Mouse (Mus musculus): Measurements from ENCODE around the gene Syce1. TPM values are rescaled to one million over a fixed set of nuclear protein-coding genes. Genes with fewer than 3 reads are reported as not detected.
"Not testable (repeated sequence)": the region's sequence is repeated elsewhere in the genome, so short reads cannot be mapped to it uniquely, and the experiment has no call there.

Gene Syce1
- total RNA-seq, 2 experiments from 2014 or later, result not detected

DNA sequence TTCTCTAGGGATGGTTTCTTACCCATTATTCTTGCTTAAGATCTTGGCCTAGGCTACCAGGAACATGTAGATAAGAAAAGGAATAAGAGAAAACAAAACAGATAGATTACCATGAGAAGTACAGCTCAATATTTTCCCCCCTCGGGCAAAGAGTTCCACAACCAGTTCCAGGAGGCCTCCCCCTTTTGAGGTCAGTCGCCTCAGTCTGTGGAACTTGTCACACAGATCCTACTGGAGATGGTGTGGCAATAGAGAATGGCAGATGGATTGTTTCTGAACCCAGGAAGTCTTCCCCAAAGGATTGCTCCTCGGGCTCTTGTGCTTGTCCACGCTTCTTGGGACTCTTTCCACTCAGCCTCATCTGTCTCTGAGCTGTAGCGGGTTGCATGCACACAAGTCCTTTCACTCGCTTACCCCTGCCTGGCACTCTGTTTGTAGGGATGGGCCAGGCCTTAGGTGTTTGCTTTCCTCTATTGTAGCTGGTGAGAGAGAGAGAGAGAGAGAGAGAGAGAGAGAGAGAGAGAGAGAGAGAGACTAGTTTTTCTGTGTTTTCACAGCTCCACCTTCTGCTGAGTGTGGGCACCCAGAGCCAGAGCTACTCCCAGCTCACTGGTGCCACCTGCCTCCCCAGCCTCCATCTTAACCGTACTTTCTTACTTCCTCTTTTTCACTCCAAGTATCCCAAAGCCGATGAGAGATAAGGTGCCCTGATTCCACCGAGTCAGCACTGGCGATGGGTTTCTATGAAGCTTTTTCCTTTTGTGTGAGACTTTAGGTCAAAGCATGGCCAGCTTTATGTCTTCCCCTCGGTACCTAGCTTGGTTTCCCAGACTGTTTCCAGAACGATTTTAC lies 21.5 kb downstream of the Syce1 start:
- DNase-seq, result no peak

DNA sequence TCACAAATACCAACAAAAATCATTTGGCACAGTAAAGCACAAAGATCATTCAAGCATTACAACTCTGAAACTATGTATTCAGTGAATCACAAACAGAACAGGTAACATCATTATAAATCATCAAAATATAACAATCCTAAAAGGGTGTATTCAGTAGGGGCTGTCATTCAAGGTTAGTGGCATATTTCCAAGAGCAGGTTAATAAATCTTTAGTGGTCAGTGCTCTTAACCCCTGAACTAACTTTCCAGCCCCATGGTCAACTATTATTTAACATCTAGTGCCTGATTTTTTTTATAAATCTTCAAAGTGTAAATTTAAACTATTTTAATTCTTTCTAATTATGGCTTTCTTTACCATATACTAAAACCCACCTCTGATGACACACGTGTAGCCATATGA lies 22.3 kb downstream of the Syce1 start:
- DNase-seq, result not testable (repeated sequence)

DNA sequence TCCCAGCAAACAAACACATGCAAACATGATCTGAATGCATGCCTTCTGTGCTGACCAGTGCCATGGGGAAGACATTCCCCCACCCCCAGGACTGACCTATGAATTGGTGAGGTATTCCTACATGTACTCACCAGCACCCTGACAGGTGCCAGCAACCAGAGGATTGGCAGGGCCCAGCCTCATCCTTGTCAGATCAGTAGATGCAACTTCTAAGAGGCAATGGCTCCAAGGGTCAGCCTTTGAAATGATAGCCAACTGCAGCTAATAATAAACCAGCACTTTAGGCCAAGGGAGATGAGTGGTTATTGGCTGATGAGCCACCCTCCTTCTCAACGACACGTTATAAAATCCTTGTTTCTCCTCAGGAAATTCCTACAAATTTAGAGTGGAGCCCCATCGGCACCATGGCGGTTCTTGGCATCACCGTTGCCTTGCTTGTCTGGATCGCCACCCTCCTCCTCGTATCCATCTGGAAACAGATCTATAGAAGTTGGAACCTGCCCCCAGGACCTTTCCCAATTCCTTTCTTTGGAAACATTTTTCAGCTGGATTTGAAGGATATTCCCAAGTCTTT lies 24.1 kb downstream of the Syce1 start, which contains the start of gene Cyp2e1:
Gene Cyp2e1, plus strand, starts transcription at position 293 of the 574 bp plus-strand sequence.
- no peak for DNase-seq

DNA sequence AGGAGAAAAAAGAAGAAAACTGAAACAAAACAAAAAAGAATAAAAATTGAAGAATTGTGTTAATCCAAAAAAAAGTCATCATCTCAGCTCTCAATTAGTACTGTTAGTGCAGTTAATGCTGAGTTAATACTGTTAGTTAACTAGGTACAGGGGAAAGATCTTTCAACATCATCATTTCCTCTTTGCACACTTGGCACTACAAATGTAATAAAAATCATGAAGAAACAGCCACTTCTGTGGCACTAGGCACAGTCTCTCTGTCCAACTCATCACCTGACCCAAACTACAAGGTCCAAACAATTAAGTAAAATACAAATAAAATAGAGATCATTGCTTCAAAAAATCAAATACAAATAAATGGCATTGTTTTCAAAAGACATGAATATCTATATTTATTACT lies 27.0 kb downstream of the Syce1 start:
- DNase-seq, result no peak

DNA sequence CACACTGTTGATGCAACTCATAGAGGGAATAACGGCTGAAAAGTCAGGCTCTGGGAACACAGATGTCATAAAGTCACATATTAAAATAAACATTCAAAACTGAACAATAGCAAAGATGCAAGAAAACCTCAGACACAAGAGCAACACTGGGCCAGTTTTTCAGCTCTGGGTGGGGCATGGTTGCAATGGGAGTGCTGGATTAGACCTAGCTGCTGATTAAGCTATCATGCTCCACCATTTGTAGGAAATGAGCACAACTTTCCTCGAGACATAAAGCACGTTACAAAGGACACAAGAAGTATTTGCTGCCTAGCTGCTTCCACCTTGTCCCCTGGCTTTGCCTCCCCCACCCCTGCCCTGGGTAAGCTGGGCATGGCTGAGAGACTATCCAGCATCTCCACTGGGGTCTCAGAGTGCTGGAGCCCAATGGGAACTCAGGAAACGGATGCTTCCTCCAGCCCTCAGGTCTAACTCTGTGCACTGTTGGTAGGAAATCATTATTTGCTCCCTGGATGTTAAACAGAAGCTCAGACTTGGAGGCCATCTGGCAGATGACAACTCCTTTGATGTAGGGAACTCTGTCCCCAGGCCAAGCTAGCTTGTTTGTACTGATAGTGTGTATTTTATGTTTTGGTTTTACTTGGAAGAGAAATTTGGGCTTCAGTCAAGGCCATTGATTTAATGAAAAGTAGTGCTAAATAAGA lies 31.3 kb downstream of the Syce1 start:
- DNase-seq, result no peak

DNA sequence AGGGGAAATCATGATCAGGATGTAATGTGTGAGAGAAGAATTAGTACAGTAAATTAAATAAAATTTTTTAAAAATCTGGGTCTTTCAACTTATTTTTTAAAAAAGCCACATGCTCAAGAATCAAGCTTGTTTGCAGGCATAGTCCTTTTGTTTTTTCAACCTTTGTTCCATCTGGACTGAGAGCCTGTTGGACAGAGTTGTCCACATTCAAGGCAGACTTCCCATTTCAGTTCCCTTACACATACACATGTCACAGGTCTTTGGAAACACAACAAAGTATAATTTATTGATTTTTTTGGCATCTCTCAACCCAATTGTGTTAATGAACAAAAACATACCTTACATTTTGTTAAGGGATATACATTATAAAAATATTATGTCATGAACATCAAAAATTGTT lies 33.1 kb downstream of the Syce1 start:
- no peak for DNase-seq

DNA sequence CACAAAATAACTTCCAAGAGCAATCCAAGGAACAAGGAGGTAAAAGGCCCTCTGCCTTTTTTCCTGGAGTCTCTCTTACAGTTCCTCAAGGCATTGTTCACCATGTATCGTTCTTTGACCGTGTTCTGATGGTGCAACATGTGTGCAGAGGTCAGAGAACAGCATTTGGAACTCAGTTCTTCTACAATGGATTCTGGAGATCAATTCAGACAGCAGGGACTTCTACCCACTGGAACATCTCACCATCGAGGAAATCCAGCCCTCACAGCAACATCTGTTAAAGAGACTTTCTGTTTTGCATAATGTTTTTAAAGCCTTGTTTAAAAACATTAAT lies 38.9 kb downstream of the Syce1 start:
- DNase-seq, result no peak

DNA sequence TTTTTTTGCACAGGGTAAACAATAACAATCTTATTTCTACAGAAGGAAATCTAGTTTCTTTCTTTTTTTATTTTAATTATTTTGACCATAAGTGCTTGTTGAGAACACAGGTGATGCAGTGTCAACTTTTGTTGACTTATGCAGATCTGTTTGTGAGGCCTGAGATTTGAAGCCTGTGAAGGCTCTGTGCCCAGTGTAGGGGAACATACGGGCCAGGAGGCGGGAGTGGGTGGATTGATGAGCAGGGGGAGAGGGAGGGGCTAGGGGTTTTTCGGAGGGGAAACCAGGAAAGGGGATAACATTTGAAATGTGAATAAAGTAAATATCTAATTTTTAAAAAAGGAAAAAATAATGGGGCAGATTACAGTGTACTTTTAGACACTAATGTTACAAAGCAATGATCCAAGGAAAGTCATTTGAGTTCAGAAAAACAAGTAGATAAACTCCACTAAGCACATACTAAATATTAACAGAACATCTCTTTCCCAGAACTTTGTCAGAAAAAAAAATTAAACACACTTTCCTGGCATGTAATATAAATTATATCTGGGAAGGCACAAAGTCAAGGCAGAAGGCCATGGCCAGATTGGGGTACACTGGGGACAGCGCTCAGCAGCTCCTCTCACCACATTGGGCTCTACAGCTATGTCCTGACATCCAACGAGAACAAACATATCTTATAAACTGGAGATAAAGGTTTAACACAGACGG lies 39.4 kb downstream of the Syce1 start:
- no peak for DNase-seq

DNA sequence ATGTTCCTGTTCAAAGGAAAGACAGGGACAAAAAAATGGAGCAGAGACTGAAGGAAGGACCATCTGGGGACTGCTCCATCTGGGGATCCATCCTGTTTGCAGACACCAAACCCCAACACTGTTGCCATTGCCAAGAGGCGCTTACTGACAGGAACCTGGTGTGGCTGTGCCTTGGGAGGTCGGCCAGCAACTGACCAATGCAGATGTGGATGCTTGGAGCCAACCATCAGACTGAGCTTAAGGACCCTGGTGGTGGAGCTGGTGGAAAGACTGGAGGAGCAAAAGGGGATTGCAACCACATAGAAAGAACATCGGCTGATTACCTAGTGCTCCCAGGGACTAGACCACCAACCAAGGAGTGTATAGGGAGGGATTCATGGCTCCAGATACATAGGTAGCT lies 40.2 kb downstream of the Syce1 start:
- no peak for DNase-seq

DNA sequence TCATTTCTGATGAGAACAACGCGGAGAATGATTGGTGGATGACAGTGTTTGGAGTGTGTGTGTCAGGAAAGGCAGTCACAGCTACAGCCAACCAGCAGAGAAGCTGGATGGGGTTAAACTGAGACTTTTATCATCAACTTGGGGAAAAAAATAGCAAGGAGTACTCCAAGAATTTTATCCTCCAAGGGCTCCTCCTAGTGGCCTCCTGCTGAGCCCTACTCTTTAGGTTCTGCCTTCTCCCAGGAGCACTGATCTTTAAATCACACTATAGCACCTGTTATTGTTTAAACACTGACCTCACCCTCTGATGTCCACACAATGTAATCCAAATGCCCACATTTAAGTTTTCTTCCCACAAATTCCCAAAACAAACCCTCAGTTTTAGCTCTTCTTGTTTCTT lies 54.5 kb downstream of the Syce1 start:
- DNase-seq, result no peak

Other genes starting within 250 kb of the Syce1 start
- gene Olfr538, start 220.0 kb downstream of the Syce1 start, total RNA-seq (2021), result not detected
- not detected for gene Olfr46, start 186.6 kb downstream of the Syce1 start, total RNA-seq (2021)
- not detected for gene Olfr61, start 158.9 kb downstream of the Syce1 start, total RNA-seq (2021)
- not detected for gene Olfr53, start 141.4 kb downstream of the Syce1 start, total RNA-seq (2021)
- gene Olfr539, start 127.9 kb downstream of the Syce1 start, total RNA-seq (2021), result not detected
- not detected for gene Olfr45, start 105.9 kb downstream of the Syce1 start, total RNA-seq (2021)
- not detected for gene Olfr541, start 90.6 kb downstream of the Syce1 start, total RNA-seq (2021)
- gene Cyp2e1, start 24.1 kb downstream of the Syce1 start, total RNA-seq (2021), result 100 to 1,000 TPM; 231 to 556 TPM
- 1 to 10 TPM; 2.3 to 2.6 TPM for gene Zfp941, start 34.3 kb upstream of the Syce1 start, total RNA-seq (2021)
- 10 to 100 TPM; 14.7 to 35.6 TPM for gene Urah, start 47.2 kb upstream of the Syce1 start, total RNA-seq (2021)
- under 1 TPM; 0.76 to 0.90 TPM for gene Scgb1c1, start 57.7 kb upstream of the Syce1 start, total RNA-seq (2021)
- under 1 TPM in 1 of 2 experiments, not detected in 1; 0.24 TPM for gene Odf3, start 60.0 kb upstream of the Syce1 start, total RNA-seq (2021)
- under 1 TPM in 1 of 2 experiments, not detected in 1; 0.39 TPM for gene Gm45785, start 68.5 kb upstream of the Syce1 start, total RNA-seq (2021)
- 10 to 100 TPM; 43.5 to 58.0 TPM for gene Ric8a, start 69.1 kb upstream of the Syce1 start, total RNA-seq (2021)
- 10 to 100 TPM; 29.1 to 33.5 TPM for gene Bet1l, start 69.7 kb upstream of the Syce1 start, total RNA-seq (2021)
- 100 to 1,000 TPM; 106 to 112 TPM for gene Psmd13, start 94.1 kb upstream of the Syce1 start, total RNA-seq (2021)
- gene Sirt3, start 94.5 kb upstream of the Syce1 start, total RNA-seq (2021), result 10 to 100 TPM; 67.6 to 70.9 TPM
- gene Cox8b, start 112.6 kb upstream of the Syce1 start, total RNA-seq (2021), result 1,000 to 10,000 TPM; 2,860 to 2,972 TPM
- gene Nlrp6, start 133.1 kb upstream of the Syce1 start, total RNA-seq (2021), result 1 to 10 TPM; 4.9 to 7.9 TPM
- gene Pgghg, start 153.5 kb upstream of the Syce1 start, total RNA-seq (2021), result 10 to 100 TPM; 31.6 to 37.2 TPM
- gene Ifitm5, start 162.4 kb upstream of the Syce1 start, total RNA-seq (2021), result 1 to 10 TPM; 1.4 to 3.3 TPM
- gene Gm45717, start 168.1 kb upstream of the Syce1 start, total RNA-seq (2021), result not detected
- gene Ifitm2, start 168.1 kb upstream of the Syce1 start, total RNA-seq (2021), result 100 to 1,000 TPM; 418 to 468 TPM
- 10 to 100 TPM; 12.2 to 12.4 TPM for gene Ifitm1, start 179.4 kb upstream of the Syce1 start, total RNA-seq (2021)
- 100 to 1,000 TPM; 131 to 136 TPM for gene Ifitm3, start 222.9 kb upstream of the Syce1 start, total RNA-seq (2021)
- 1 to 10 TPM; 1.7 to 3.2 TPM for gene Ifitm6, start 230.1 kb upstream of the Syce1 start, total RNA-seq (2021)
- gene Gm17387, start 241.3 kb upstream of the Syce1 start, total RNA-seq (2021), result not detected